Mouse (Mus musculus) left cerebral cortex, postnatal 4 days (tissue): ENCODE measurements around the gene Crmp1. TPM values are rescaled to one million over a fixed set of nuclear protein-coding genes. Genes with fewer than 3 reads are reported as not detected.
A peak's percentile ranks its signal among the peaks of the same experiment; 100 is the strongest.

Source experiments
- DNase-seq: peaks from one replicate; pipeline ENCODE4 v3.0.0-alpha.2; 2022
- intact Hi-C: fragments of 180-260 bp; cut with DNase I; formaldehyde crosslinking; loops from one replicate; pipeline ENCODE4 v1.15.1; 2025
- total RNA-seq, 2 experiments: library from RNA; stranded (reverse); gene quantifications; 2 replicates each; pipeline ENCODE4 v1.2.3; 2021

Gene Crmp1
- total RNA-seq, 2 experiments from 2014 or later, result 1,527 to 1,566 TPM

GRCm38 (mm10) chr5:37289236-37289635 is 47.5 kb downstream of the Crmp1 start:
- peak; percentile 47 for DNase-seq
- intact Hi-C loops, result no loop called here

- intact Hi-C loops, result loop anchor here (10.0 kb wide), 1 partner anchor 794 kb away; no protein-coding TSS in a partner anchor
- peak; percentile 36 for DNase-seq
Observed at GRCm38 (mm10) chr5:37290983-37291382, 49.2 kb downstream of the Crmp1 start.

GRCm38 (mm10) chr5:37296717-37297116 is 55.0 kb downstream of the Crmp1 start:
- intact Hi-C loops, result loop anchor here (2.0 to 10.0 kb wide), 2 partner anchors 420 to 788 kb away; partner anchors contain the start of gene Stk32b
- DNase-seq, result peak; percentile 87

DNA sequence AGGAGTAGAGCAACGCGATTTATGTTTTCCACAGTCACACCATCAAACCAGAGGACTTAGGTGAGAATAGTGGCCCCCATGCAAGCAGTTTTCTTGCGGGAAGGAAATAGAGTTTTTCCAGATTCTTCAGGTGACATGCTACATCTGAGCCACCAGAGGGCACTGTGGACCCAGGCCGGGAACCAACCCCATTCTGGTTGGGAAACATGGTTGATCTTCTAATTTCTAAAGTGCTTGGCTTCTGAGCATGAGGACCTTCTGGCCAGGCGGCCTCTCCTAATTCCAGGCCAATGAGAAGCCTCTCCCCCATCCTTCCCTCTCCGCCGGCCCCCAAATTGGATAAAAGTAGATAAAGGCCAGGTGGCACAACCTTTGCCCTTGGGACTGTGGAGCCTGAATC is 56.6 kb downstream of the Crmp1 start:
- intact Hi-C loops, result loop anchor here (2.0 to 10.0 kb wide), 2 partner anchors 454 to 786 kb away; no protein-coding TSS in a partner anchor
- peak; percentile 40 for DNase-seq

GRCm38 (mm10) chr5:37310026-37310425 is 68.3 kb downstream of the Crmp1 start:
- intact Hi-C loops, result no loop called here
- no peak for DNase-seq

- intact Hi-C loops, result no loop called here
- no peak for DNase-seq
Observed at GRCm38 (mm10) chr5:37312980-37313722, 71.4 kb downstream of the Crmp1 start.

GRCm38 (mm10) chr5:37318715-37319114 is 77.0 kb downstream of the Crmp1 start:
- intact Hi-C loops, result no loop called here
- no peak for DNase-seq

GRCm38 (mm10) chr5:37320174-37320573 is 78.4 kb downstream of the Crmp1 start:
- intact Hi-C loops, result no loop called here
- DNase-seq, result no peak

DNA sequence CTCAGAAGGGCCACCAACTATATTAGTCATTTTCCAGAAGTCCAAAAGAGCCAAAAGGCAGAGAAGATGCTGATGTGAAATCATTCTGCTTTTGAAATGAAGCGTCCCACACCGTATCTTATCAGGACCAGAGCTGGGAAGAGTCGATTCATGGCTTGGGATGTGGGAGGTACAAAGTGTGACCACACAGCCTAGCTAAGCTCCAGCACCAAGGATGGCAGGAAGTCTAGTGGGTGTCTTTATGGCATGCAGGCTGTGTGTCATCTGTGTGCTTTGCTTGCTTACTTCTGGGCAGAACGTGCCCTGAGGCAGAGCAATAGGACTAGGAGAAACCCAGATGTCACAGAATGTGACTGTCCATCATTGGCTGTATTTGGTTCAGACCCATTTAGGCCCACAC is 79.0 kb downstream of the Crmp1 start:
- intact Hi-C loops, result no loop called here
- DNase-seq, result no peak

DNA sequence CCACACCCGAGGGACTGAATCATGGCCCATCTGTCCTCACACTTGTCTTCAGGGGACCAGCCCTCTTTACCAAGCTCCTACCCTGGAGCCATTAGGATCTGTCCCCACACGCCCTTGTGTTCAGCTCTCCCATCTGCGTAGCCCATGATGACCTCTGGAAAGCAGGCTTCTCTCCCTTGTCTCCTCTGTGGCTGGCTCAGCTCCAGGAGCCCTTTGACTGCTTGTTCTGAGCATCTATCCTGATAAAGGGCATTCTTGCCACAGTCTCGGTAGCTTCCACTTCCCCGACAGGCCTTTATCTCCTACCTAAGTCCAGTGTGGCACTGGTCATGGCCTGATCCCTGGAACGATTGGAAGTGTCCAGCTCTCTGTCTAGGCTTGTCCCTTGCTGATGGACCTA is 84.9 kb downstream of the Crmp1 start:
- intact Hi-C loops, result no loop called here
- no peak for DNase-seq

GRCm38 (mm10) chr5:37330449-37331132 is 88.9 kb downstream of the Crmp1 start:
- no peak for DNase-seq
- intact Hi-C loops, result no loop called here

DNA sequence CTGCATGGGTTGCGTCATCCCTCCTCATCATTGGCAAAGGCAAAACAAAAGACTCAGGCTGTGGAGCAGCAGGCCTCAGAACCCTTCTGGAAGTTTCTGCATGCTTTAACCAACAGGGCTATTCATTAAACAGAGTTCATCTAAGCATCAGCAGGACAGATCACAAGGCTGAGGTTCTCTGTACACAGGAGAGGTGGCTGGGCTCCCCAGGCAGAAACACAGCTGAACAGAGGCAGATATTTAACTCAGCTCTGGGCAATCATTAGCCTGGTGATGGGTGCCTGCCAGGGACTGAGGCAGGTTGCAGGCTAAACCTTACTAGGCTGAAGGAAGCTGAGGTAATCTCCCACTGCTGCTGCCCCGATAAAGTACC is 89.4 kb downstream of the Crmp1 start:
- intact Hi-C loops, result no loop called here
- no peak for DNase-seq

GRCm38 (mm10) chr5:37332066-37332465 is 90.3 kb downstream of the Crmp1 start:
- intact Hi-C loops, result no loop called here
- no peak for DNase-seq

DNA sequence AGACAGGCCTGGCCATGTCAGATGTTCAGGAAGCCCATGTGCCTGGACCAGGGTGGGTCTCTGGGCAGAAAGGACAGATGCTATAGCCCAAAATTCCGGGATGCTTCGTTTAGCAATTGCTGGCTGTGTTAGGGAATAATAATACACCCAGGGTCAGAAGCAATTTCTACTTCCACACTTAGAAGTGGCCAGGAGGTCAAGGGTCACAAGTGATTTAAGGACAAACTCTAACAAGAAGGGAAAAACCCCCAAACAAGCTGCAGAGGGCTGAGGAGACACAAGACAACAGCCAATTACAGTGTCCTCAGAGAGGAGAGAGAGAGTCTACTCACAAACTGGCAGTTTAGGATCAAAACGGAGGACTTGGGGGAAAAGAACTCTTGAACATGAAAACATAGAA is 93.3 kb downstream of the Crmp1 start:
- DNase-seq, result no peak
- intact Hi-C loops, result no loop called here

DNA sequence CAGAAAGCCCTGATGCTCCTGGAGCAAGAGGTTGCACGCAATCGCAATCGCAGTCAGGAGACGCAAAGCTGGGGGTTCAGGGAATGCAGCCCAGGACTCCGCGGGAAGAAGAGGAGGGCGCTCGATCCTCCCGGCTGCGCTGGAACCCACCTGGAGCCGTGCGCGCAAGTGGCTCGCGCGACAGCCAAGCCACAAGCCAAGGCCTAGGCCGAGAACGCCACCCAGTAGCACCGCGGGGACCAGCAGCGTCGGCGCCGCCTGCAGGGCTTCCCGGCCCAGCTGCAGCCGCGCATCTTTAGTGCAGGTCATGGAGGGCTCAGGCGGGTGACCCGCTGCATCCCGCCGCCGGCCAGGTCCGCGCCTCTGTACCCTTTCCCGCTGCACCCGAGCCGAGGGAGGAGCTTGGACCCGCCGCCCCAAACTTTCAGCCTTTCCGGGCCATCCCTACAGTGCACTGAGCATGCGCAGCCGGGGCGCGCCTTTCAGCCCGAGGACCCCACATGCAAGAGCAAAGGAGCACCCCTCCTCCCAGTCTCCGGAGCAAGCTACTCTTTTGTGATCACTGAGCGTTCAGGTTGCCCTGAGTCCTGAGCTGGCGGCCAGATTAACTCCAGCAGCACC is 94.9 kb downstream of the Crmp1 start, which contains the start of gene Evc:
Gene Evc (minus strand): TSS at position 410 of the 621 bp plus-strand sequence.
- intact Hi-C loops, result no loop called here
- DNase-seq, result peak; percentile 81

- intact Hi-C loops, result no loop called here
- no peak for DNase-seq
Observed at GRCm38 (mm10) chr5:37337696-37338095, 96.0 kb downstream of the Crmp1 start.

DNA sequence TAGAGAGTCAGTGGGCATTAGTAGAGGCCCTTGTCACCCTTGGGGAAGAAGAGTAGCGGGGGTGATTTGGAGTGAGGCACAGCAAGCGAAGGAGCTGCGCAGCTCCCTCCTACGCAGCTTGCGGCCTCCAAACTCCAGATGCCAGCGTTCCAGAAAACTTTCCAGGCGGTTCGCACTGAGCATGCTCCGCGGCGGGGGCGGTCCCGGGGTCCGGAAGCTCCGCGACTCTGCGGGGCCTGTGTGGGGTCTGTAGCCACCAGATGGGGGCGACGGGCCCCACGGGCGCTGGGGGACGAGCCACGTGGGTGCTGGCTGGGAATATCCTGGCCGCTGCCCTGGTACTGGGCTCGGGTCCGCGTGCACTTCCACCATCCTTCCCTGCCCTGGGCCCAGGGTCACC is 96.5 kb downstream of the Crmp1 start, which contains the start of gene Evc2:
Gene Evc2 (plus strand): TSS at position 212 of the 400 bp plus-strand sequence.
- intact Hi-C loops, result no loop called here

More for the DNA sequence above, 96.5 kb downstream of the Crmp1 start, which contains the start of gene Evc2:
- peak; percentile 71 for DNase-seq
